Mouse (Mus musculus) embryonic fibroblast, embryonic 13.5 days (primary cell): ENCODE results near the gene Trak2.

Source experiments
- CTCF ChIP-seq: IDR thresholded peaks from 2 replicates; pipeline ENCODE4 v1.5.1; 2011; ENCODE audit warnings: mild to moderate bottlenecking, control low read depth, low read length, moderate library complexity, borderline replicate concordance; ENCODE audit not compliant: insufficient read depth
- POLR2A ChIP-seq: IDR thresholded peaks from 2 replicates; pipeline ENCODE4 v1.6.1; 2011; ENCODE audit warnings: low read depth, mild to moderate bottlenecking, control low read depth, low read length, moderate library complexity

DNA sequence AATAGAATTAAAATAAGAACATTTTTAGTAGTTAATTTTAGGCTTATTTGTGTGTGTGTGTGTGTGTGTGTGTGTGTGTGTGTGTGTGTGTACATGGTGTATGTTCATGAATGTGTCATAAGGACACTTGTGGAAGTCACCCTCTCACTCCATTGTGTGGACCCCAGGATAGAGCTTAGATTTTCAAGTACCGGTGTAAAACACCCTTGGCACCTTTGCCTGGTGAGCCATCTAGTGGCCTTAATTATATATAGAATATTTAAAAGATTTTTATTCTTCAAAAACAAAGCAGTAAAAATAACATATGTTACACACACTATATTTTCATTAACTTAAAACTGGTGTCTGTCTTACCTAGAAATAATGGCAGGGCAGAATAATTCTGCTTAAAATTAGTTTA is 20.5 kb upstream of the Trak2 start:
- TF ChIP-seq POLR2A (no peak), CTCF (no peak)
